Mouse (Mus musculus) MEL (cell line): Measurements from ENCODE around the gene Ankrd33b. TPM values are rescaled to one million over a fixed set of nuclear protein-coding genes. Genes with fewer than 3 reads are reported as not detected.

Experiments used
- DNase-seq: peaks from one replicate; pipeline ENCODE4 v3.0.0; 2011; ENCODE audit warnings: low read depth, low spot score
- H3K27ac ChIP-seq: 2 replicates; pipeline ENCODE4 v1.5.1; 2012; ENCODE audit warnings: low read depth, mild to moderate bottlenecking, control low read depth, low read length, moderate library complexity; ENCODE audit not compliant: control insufficient read depth
- H3K27me3 ChIP-seq, 2 experiments: fragments of 150-350 bp in 1 of 2; sonication (generic) in 1 of 2; 2 replicates each; pipeline ENCODE4 v1.6.1; 2012; ENCODE audit warnings: low read length in 2 of 2, mild to moderate bottlenecking in 2 of 2, improper control_type of control experiment in 1 of 2, moderate library complexity in 1 of 2; ENCODE audit not compliant: insufficient read depth in 2 of 2, control insufficient read depth in 1 of 2
- H3K36me3 ChIP-seq, 2 experiments: 2 replicates each; pipeline ENCODE4 v1.6.1; 2012 to 2014; ENCODE audit warnings: low read length in 2 of 2, improper control_type of control experiment in 1 of 2, inconsistent platforms in 1 of 2, mild to moderate bottlenecking in 1 of 2; ENCODE audit not compliant: insufficient read depth in 2 of 2, control insufficient read depth in 1 of 2
- H3K4me1 ChIP-seq, 2 experiments: fragments of 150-350 bp in 1 of 2; sonication (generic) in 1 of 2; 2 replicates each; pipeline ENCODE4 v1.6.1; 2012; ENCODE audit warnings: low read length in 2 of 2, improper control_type of control experiment in 1 of 2, mild to moderate bottlenecking in 1 of 2; ENCODE audit not compliant: insufficient read depth in 2 of 2, control insufficient read depth in 1 of 2
- H3K4me3 ChIP-seq, 2 experiments: fragments of 150-350 bp in 1 of 2; sonication (generic) in 1 of 2; 2 replicates each; pipeline ENCODE4 v1.5.1; 2012; ENCODE audit warnings: low read depth in 2 of 2, low read length in 2 of 2, mild to moderate bottlenecking in 2 of 2, moderate library complexity in 2 of 2, control low read depth in 1 of 2, improper control_type of control experiment in 1 of 2; ENCODE audit not compliant: control insufficient read depth in 1 of 2, insufficient read depth in 1 of 2
- H3K79me2 ChIP-seq: 2 replicates; pipeline ENCODE4 v1.6.1; 2012; ENCODE audit warnings: mild to moderate bottlenecking, low read length, moderate library complexity; ENCODE audit not compliant: control insufficient read depth, poor library complexity, insufficient read depth
- H3K9ac ChIP-seq: 2 replicates; pipeline ENCODE4 v1.6.1; 2012; ENCODE audit warnings: low read depth, mild to moderate bottlenecking, control low read depth, low read length, moderate library complexity; ENCODE audit not compliant: control insufficient read depth, poor library complexity, severe bottlenecking
- H3K9me3 ChIP-seq: fragments of 150-350 bp; sonication (generic); replicated peaks from 2 replicates; pipeline ENCODE4 v1.6.1; 2012; ENCODE audit warnings: mild to moderate bottlenecking, low read length, improper control_type of control experiment, moderate library complexity; ENCODE audit not compliant: insufficient read depth
- CHD1 ChIP-seq: IDR thresholded peaks from 2 replicates; pipeline ENCODE4 v1.6.1; 2012; ENCODE audit warnings: low read depth, mild to moderate bottlenecking, inconsistent platforms, low read length, improper control_type of control experiment
- CHD2 ChIP-seq: IDR thresholded peaks from 2 replicates; pipeline ENCODE4 v1.6.1; 2011; ENCODE audit warnings: low read length, improper control_type of control experiment
- CTCF ChIP-seq, 3 experiments: IDR thresholded peaks in 2 of 3; conservative IDR thresholded peaks in 1 of 3; 2 replicates each; pipeline ENCODE4 v1.5.1; 2011 to 2012; ENCODE audit warnings: low read length in 3 of 3, low read depth in 2 of 3, mild to moderate bottlenecking in 2 of 3, improper control_type of control experiment in 1 of 3, inconsistent platforms in 1 of 3, mixed read lengths in 1 of 3, moderate library complexity in 1 of 3; ENCODE audit not compliant: control insufficient read depth in 1 of 3, insufficient read depth in 1 of 3, poor library complexity in 1 of 3, severe bottlenecking in 1 of 3
- ELF1 ChIP-seq: IDR thresholded peaks from 2 replicates; pipeline ENCODE4 v1.6.1; 2014; ENCODE audit warnings: low read depth, mild to moderate bottlenecking, inconsistent platforms, low read length, improper control_type of control experiment, moderate library complexity
- EP300 ChIP-seq, 2 experiments: IDR thresholded peaks; 2 replicates each; pipeline ENCODE4 v1.6.1; 2011; ENCODE audit warnings: improper control_type of control experiment in 2 of 2, low read length in 2 of 2, low read depth in 1 of 2, mild to moderate bottlenecking in 1 of 2
- MYC ChIP-seq: IDR thresholded peaks from 2 replicates; pipeline ENCODE4 v1.6.1; 2011; ENCODE audit warnings: low read depth, mild to moderate bottlenecking, low read length, improper control_type of control experiment, moderate library complexity
- NELFE ChIP-seq: IDR thresholded peaks from 2 replicates; pipeline ENCODE4 v1.6.1; 2011; ENCODE audit warnings: low read depth, low read length, improper control_type of control experiment
- NRF1 ChIP-seq: IDR thresholded peaks from 2 replicates; pipeline ENCODE4 v1.6.1; 2014; ENCODE audit warnings: low read depth, mild to moderate bottlenecking, inconsistent platforms, low read length, improper control_type of control experiment, moderate library complexity; ENCODE audit not compliant: poor library complexity, insufficient read depth, severe bottlenecking
- SMC3 ChIP-seq: IDR thresholded peaks from 2 replicates; pipeline ENCODE4 v1.6.1; 2011; ENCODE audit warnings: low read depth, low read length, improper control_type of control experiment
- TCF12 ChIP-seq: IDR thresholded peaks from 2 replicates; pipeline ENCODE4 v1.6.1; 2014; ENCODE audit warnings: low read depth, mild to moderate bottlenecking, inconsistent platforms, low read length, improper control_type of control experiment, moderate library complexity
- UBTF ChIP-seq: IDR thresholded peaks from 2 replicates; pipeline ENCODE4 v1.6.1; 2012; ENCODE audit warnings: low read depth, mild to moderate bottlenecking, inconsistent platforms, low read length, improper control_type of control experiment, moderate library complexity, borderline replicate concordance; ENCODE audit not compliant: insufficient read depth
- ZC3H11A ChIP-seq: IDR thresholded peaks from 2 replicates; pipeline ENCODE4 v1.6.1; 2012; ENCODE audit warnings: low read depth, mild to moderate bottlenecking, inconsistent platforms, low read length, improper control_type of control experiment
- polyA plus RNA-seq, 2 experiments: library from polyadenylated mRNA; stranded (reverse) in 1 of 2; unstranded in 1 of 2; fragments of >175 nt in 1 of 2; fragments of >200 nt in 1 of 2; gene quantifications; 2 replicates each; pipeline versions ENCODE4 v1.2.1 to v1.2.4; 2012; ENCODE audit warnings: low replicate concordance in 2 of 2, low read depth in 1 of 2; ENCODE audit not compliant: insufficient read length in 2 of 2, insufficient read depth in 1 of 2, missing spikeins in 1 of 2
- total RNA-seq: library from RNA; depleted of rRNA; stranded (reverse); fragments of 300-350 nt; gene quantifications from 2 replicates; pipeline ENCODE4 v1.2.3, GENCODE M21; 2012

The Ankrd33b gene
- total and polyA plus RNA-seq, 3 experiments: 11.1 to 16.1 TPM; not detected in 1

DNA sequence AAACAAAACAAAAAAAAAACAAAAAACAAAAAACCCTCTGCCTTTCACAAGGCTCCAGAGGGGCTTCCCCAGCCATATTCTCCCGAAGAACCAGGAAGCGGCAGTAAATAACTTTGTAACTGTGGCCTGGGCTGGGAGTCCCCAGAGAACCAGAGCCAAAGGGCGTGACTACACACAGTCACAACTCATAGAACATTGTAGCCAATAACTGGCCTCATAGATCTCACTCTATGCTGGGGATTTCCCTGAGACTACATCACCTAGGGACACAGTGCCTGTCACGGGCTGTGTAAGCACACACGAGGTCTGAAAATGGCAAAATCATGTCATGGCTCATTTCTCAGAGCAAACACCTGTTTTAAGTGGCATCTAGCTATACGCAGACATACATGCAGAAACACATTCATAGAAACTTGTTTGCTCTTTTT, 87.9 kb downstream of the Ankrd33b start:
- no peaks in the 10 kb centered on the region for H3K9me3 ChIP-seq
- H3K27me3 ChIP-seq: no peaks in the 10 kb centered on the region
- no peak overlapping the region for H3K4me3 ChIP-seq
- H3K9ac ChIP-seq: no peak overlapping the region
- no peak for DNase-seq
- no peak for TF ChIP-seq ELF1
- TF ChIP-seq NRF1: no peak
- no peak for TF ChIP-seq CHD1
- TF ChIP-seq MYC: no peak
- TF ChIP-seq, all 39 proteins: peak for 0
- Histone ChIP-seq H3K36me3 (peaks cover 0 to 16% of the 10 kb centered on the region in 2 experiments; a peak in 2 of 4 replicates), H3K27ac (no peak overlapping the region), H3K79me2 (no peaks in the 10 kb centered on the region), H3K4me1 (peaks cover 6 to 29% of the 10 kb centered on the region in 2 experiments)

DNA sequence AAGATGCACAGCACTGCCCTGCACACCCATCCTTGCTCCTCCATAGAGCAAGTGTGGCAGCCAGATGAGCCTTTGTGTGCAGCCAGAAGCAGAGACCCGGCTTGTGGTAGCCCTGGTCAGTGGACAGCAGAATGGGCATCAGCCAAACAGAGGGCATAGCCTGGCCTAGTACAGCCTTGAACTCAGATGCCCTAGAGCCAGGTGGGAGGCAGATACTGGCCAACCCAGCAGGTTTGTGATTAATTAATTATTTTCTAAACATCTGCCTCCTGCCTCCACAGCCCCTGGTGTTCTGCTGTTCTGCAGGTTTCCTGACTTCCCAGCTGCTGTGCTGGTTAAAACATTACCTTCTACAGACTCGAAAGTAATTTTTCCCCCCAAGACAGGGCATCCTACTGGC, 88.4 kb downstream of the Ankrd33b start:
- no peak for DNase-seq
- H3K9me3 ChIP-seq: no peaks in the 10 kb centered on the region
- no peak overlapping the region for H3K9ac ChIP-seq
- no peak overlapping the region for H3K4me3 ChIP-seq
- no peaks in the 10 kb centered on the region for H3K27me3 ChIP-seq
- H3K4me1 ChIP-seq: peaks cover 6 to 32% of the 10 kb centered on the region in 2 experiments
- H3K79me2 ChIP-seq: no peaks in the 10 kb centered on the region
- TF ChIP-seq CTCF (IDR thresholded peaks at IDR 0.05 in 2 of 3, conservative IDR thresholded peaks at IDR 0.05 in 1 of 3; ENCODE audit: control insufficient read depth in 1 of 3, insufficient read depth in 1 of 3, low read depth in 2 of 3, low read length in 3 of 3, poor library complexity in 1 of 3, severe bottlenecking in 1 of 3): no peak
- no peak for TF ChIP-seq SMC3
- no peak for TF ChIP-seq ZC3H11A
- no peak for TF ChIP-seq NELFE
- TF ChIP-seq CHD2: no peak
- TF ChIP-seq TCF12: no peak
- no peak overlapping the region for H3K27ac ChIP-seq
- H3K36me3 ChIP-seq: peaks cover 0 to 17% of the 10 kb centered on the region in 2 experiments; a peak in 2 of 4 replicates

DNA sequence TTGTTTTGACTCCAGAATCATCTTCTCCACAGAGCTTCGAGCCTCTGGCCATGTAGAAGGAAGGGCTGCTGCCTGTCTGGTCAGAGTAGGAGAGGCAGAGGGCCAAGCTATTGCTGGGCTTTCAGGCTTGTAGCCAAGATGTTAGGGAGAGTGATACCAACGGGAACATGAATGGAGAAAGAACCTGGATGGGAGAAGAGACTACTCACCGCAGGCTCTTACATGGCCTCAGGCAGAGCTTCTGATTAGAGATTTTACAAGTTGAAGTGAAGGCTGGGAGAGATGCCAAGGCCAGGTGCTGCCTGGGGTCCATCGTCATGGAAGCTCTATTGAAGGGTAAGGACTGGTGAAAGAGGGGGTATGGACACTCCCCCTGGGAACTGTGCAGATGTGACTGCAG, 89.4 kb downstream of the Ankrd33b start:
- no peak for TF ChIP-seq CHD2
- TF ChIP-seq UBTF: no peak
- no peak for TF ChIP-seq MYC
- no peak for TF ChIP-seq EP300 (IDR thresholded peaks at IDR 0.05; ENCODE audit: low read depth in 1 of 2, low read length in 2 of 2)
- TF ChIP-seq, all 39 proteins: peak for 0
- H3K27me3 ChIP-seq: no peaks in the 10 kb centered on the region
- DNase-seq: no peak

More for the DNA sequence above, 89.4 kb downstream of the Ankrd33b start:
- Histone ChIP-seq H3K36me3 (peaks cover 0 to 27% of the 10 kb centered on the region in 2 experiments; a peak in 2 of 4 replicates), H3K79me2 (no peaks in the 10 kb centered on the region), H3K9me3 (no peaks in the 10 kb centered on the region), H3K4me3 (no peak overlapping the region), H3K9ac (no peak overlapping the region), H3K4me1 (peaks cover 10 to 42% of the 10 kb centered on the region in 2 experiments), H3K27ac (no peak overlapping the region)
